Mouse (Mus musculus): ENCODE data around the gene Atxn1.

GRCm38 (mm10) chr13:45882976-45883440, 81.8 kb downstream of the Atxn1 start:
- TF ChIP-seq CTCF (IDR thresholded peaks at IDR 0.05; ENCODE audit: insufficient read depth, low read length) (no peak), POLR2A (IDR thresholded peaks at IDR 0.05; ENCODE audit: borderline replicate concordance, extremely low read depth, low read depth, low read length) (no peak)

All from lung, adult 2 months (tissue).